Mouse (Mus musculus) bone marrow macrophage, adult 2 months (primary cell): ENCODE measurements around the gene March10.

ENCODE experiments used
- CTCF ChIP-seq: IDR thresholded peaks from 2 replicates; pipeline ENCODE4 v1.5.1; 2012; ENCODE audit warnings: low read depth, mild to moderate bottlenecking, low read length, moderate library complexity
- POLR2A ChIP-seq: IDR thresholded peaks from 2 replicates; pipeline ENCODE4 v1.6.1; 2012; ENCODE audit warnings: mild to moderate bottlenecking, low read depth, low read length, borderline replicate concordance

- no peak for TF ChIP-seq POLR2A
- peak; percentile 58; the same call in 1 of the 2 replicates for TF ChIP-seq CTCF
These were observed 93.5 kb downstream of the March10 start for GRCm38 (mm10) chr11:105362946-105363597.
